Mouse (Mus musculus) heart, embryonic 16.5 days (tissue): ENCODE measurements around the gene Traf3ip1. TPM values are rescaled to one million over a fixed set of nuclear protein-coding genes. Genes with fewer than 3 reads are reported as not detected.

Experiments used
- ATAC-seq: fragments of 200-750 bp; cut with Nextera tagmentation; replicated peaks from 2 replicates; pipeline ENCODE4 v1.8.0; 2017; ENCODE audit warnings: moderate number of reproducible peaks; ENCODE audit not compliant: insufficient read depth, low FRiP score; ENCODE audit errors: extremely low read depth
- H3K27ac ChIP-seq: fragments of 300-500 bp; sonication (generic); 2 replicates; pipeline ENCODE4 v1.5.1; 2014; ENCODE audit warnings: mild to moderate bottlenecking, low read length, control low read depth, moderate library complexity
- H3K27me3 ChIP-seq: fragments of 300-500 bp; sonication (generic); 2 replicates; pipeline ENCODE4 v1.6.1; 2014; ENCODE audit warnings: low read length, mixed read lengths; ENCODE audit not compliant: control insufficient read depth, insufficient read depth
- H3K36me3 ChIP-seq: fragments of 300-500 bp; sonication (generic); 2 replicates; pipeline ENCODE4 v1.6.1; 2014; ENCODE audit not compliant: control insufficient read depth, insufficient read depth
- H3K4me1 ChIP-seq: fragments of 300-500 bp; sonication (generic); 2 replicates; pipeline ENCODE4 v1.6.1; 2014; ENCODE audit warnings: low read length, mixed read lengths; ENCODE audit not compliant: control insufficient read depth, insufficient read depth
- H3K4me2 ChIP-seq: fragments of 300-500 bp; sonication (generic); 2 replicates; pipeline ENCODE4 v1.6.1; 2014; ENCODE audit warnings: low read depth, mild to moderate bottlenecking, control low read depth, low read length
- H3K4me3 ChIP-seq: fragments of 300-500 bp; sonication (generic); 2 replicates; pipeline ENCODE4 v1.5.1; 2014; ENCODE audit warnings: mild to moderate bottlenecking, control low read depth, low read length
- H3K9ac ChIP-seq: fragments of 300-500 bp; sonication (generic); 2 replicates; pipeline ENCODE4 v1.6.1; 2014; ENCODE audit warnings: low read length, control low read depth
- H3K9me3 ChIP-seq: fragments of 300-500 bp; sonication (generic); replicated peaks from 2 replicates; pipeline ENCODE4 v1.6.1; 2016; ENCODE audit warnings: low read length; ENCODE audit not compliant: control insufficient read depth
- WGBS: fragments of 180-500 bp; shearing (Covaris S2); extraction: QIAGEN DNeasy Blood & Tissue Kit; methylation state at CpG from one replicate; pipeline ENCODE4 v1.1.7; 2014; 5-methylcytosine and 5-hydroxymethylcytosine counted together
- polyA plus RNA-seq: library from polyadenylated mRNA; unstranded; fragments of >200 nt; fragmentation: Nextera tagmentation; extraction: Ambion mirVana; gene quantifications from 2 replicates; pipeline ENCODE4 v1.2.1, GENCODE M21; 2015

Gene Traf3ip1
- polyA plus RNA-seq, 1 experiment from 2014 or later, result 5.7 TPM

- H3K36me3 ChIP-seq, result peaks cover 12% of the 10 kb centered on the region
- no peak overlapping the region for H3K27ac ChIP-seq
- 62% methylated on average over 4 of the region's 4 CpGs for WGBS
- no peak overlapping the region for H3K9ac ChIP-seq
- no peak overlapping the region for H3K4me3 ChIP-seq
- H3K4me1 ChIP-seq, result peaks cover 16% of the 10 kb centered on the region
- no peaks in the 10 kb centered on the region for H3K27me3 ChIP-seq
- H3K9me3 ChIP-seq, result no peaks in the 10 kb centered on the region
- no peak for ATAC-seq
- H3K4me2 ChIP-seq, result no peak overlapping the region
Measured at GRCm38 (mm10) chr1:91543974-91544373, 49.5 kb downstream of the Traf3ip1 start.

- Histone ChIP-seq H3K9me3 (no peaks in the 10 kb centered on the region), H3K9ac (no peak overlapping the region), H3K27me3 (no peaks in the 10 kb centered on the region), H3K4me1 (peaks cover 10% of the 10 kb centered on the region), H3K27ac (no peak overlapping the region), H3K4me2 (no peak overlapping the region), H3K4me3 (no peak overlapping the region), H3K36me3 (peaks cover 15% of the 10 kb centered on the region)
- 79% methylated on average over 1 of the region's 1 CpGs for WGBS
- no peak for ATAC-seq
Measured at GRCm38 (mm10) chr1:91545226-91545625, 50.8 kb downstream of the Traf3ip1 start.

- Histone ChIP-seq H3K4me1 (no peaks in the 10 kb centered on the region), H3K36me3 (peaks cover 21% of the 10 kb centered on the region), H3K27me3 (no peaks in the 10 kb centered on the region), H3K9ac (no peak overlapping the region), H3K4me3 (no peak overlapping the region), H3K4me2 (no peak overlapping the region), H3K9me3 (no peaks in the 10 kb centered on the region), H3K27ac (no peak overlapping the region)
- ATAC-seq, result no peak
- 95% methylated on average over 5 of the region's 5 CpGs for WGBS
Measured at GRCm38 (mm10) chr1:91547567-91547966, 53.1 kb downstream of the Traf3ip1 start.

- Histone ChIP-seq H3K4me3 (no peak overlapping the region), H3K27ac (no peak overlapping the region), H3K4me1 (no peaks in the 10 kb centered on the region), H3K9me3 (no peaks in the 10 kb centered on the region), H3K4me2 (no peak overlapping the region), H3K27me3 (no peaks in the 10 kb centered on the region), H3K9ac (no peak overlapping the region), H3K36me3 (peaks cover 27% of the 10 kb centered on the region)
- no peak for ATAC-seq
- 81% methylated on average over 2 of the region's 2 CpGs for WGBS
Measured at GRCm38 (mm10) chr1:91549073-91549472, 54.6 kb downstream of the Traf3ip1 start.

GRCm38 (mm10) chr1:91557099-91557498 lies 62.7 kb downstream of the Traf3ip1 start:
- no peaks in the 10 kb centered on the region for H3K27me3 ChIP-seq
- peaks cover 32% of the 10 kb centered on the region for H3K36me3 ChIP-seq
- no peak for ATAC-seq
- no peaks in the 10 kb centered on the region for H3K4me1 ChIP-seq
- H3K27ac ChIP-seq, result no peak overlapping the region
- H3K9me3 ChIP-seq, result no peaks in the 10 kb centered on the region
- no peak overlapping the region for H3K4me2 ChIP-seq
- H3K9ac ChIP-seq, result no peak overlapping the region
- no peak overlapping the region for H3K4me3 ChIP-seq
- WGBS, result 52% methylated on average over 2 of the region's 2 CpGs

- H3K4me2 ChIP-seq, result no peak overlapping the region
- 61% methylated on average over 6 of the region's 6 CpGs for WGBS
- no peak for ATAC-seq
Measured at GRCm38 (mm10) chr1:91561226-91561625, 66.8 kb downstream of the Traf3ip1 start.

GRCm38 (mm10) chr1:91562977-91563590 lies 68.6 kb downstream of the Traf3ip1 start:
- H3K9ac ChIP-seq, result no peak overlapping the region
- no peaks in the 10 kb centered on the region for H3K4me1 ChIP-seq
- ATAC-seq, result no peak
- H3K9me3 ChIP-seq, result no peaks in the 10 kb centered on the region
- no peak overlapping the region for H3K4me3 ChIP-seq
- H3K36me3 ChIP-seq, result no peaks in the 10 kb centered on the region
- H3K4me2 ChIP-seq, result no peak overlapping the region
- WGBS, result 74% methylated on average over 4 of the region's 4 CpGs
- H3K27me3 ChIP-seq, result no peaks in the 10 kb centered on the region
- no peak overlapping the region for H3K27ac ChIP-seq

More at GRCm38 (mm10) chr1:91561226-91561625, 66.8 kb downstream of the Traf3ip1 start:
- no peaks in the 10 kb centered on the region for H3K4me1 ChIP-seq
- no peaks in the 10 kb centered on the region for H3K27me3 ChIP-seq
- H3K27ac ChIP-seq, result no peak overlapping the region
- no peak overlapping the region for H3K4me3 ChIP-seq
- no peaks in the 10 kb centered on the region for H3K9me3 ChIP-seq
- 0 out of 2 replicates have a peak, but pooled peaks cover 3% of the 10 kb centered on the region for H3K36me3 ChIP-seq
- H3K9ac ChIP-seq, result no peak overlapping the region

GRCm38 (mm10) chr1:91564004-91564403 lies 69.6 kb downstream of the Traf3ip1 start:
- ATAC-seq, result no peak
- 24% methylated on average over 3 of the region's 3 CpGs for WGBS
- H3K27ac ChIP-seq, result no peak overlapping the region

GRCm38 (mm10) chr1:91564598-91564997 lies 70.2 kb downstream of the Traf3ip1 start:
- no peaks in the 10 kb centered on the region for H3K27me3 ChIP-seq
- ATAC-seq, result no peak
- H3K9me3 ChIP-seq, result no peaks in the 10 kb centered on the region
- H3K4me3 ChIP-seq, result no peak overlapping the region
- no peak overlapping the region for H3K9ac ChIP-seq
- no peaks in the 10 kb centered on the region for H3K36me3 ChIP-seq
- H3K4me2 ChIP-seq, result no peak overlapping the region
- H3K4me1 ChIP-seq, result no peaks in the 10 kb centered on the region
- WGBS, result 54% methylated on average over 6 of the region's 6 CpGs
- H3K27ac ChIP-seq, result no peak overlapping the region

More at GRCm38 (mm10) chr1:91564004-91564403, 69.6 kb downstream of the Traf3ip1 start:
- Histone ChIP-seq H3K4me2 (no peak overlapping the region), H3K27me3 (no peaks in the 10 kb centered on the region), H3K9ac (no peak overlapping the region), H3K9me3 (no peaks in the 10 kb centered on the region), H3K4me3 (no peak overlapping the region), H3K36me3 (no peaks in the 10 kb centered on the region), H3K4me1 (no peaks in the 10 kb centered on the region)
